Mouse (Mus musculus): ENCODE measurements around the gene Mrps23.

DNA sequence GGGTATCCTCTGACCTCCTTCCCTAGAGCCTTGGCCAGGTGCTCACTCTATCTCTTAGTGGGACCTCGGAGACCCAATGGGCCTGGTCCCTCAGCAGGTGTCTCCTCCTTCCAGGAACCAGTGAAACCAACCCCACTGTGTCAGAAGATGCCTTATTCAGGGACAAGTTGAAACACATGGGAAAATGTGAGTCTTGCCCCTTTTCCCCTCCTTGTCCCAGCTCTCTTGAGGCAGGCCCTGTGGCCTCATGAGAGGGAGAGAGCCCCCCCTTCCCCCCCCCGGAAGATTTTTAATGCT, 17.3 kb upstream of the Mrps23 start:
- no peak for TF ChIP-seq CTCF (IDR thresholded peaks at IDR 0.05; ENCODE audit: low read depth)
- TF ChIP-seq EP300 (IDR thresholded peaks at IDR 0.05; ENCODE audit: low read depth) = no peak
